Mouse (Mus musculus) myocyte (in vitro differentiated cells): ENCODE data around the gene Gm20388.

ENCODE experiments used
- CEBPB ChIP-seq: IDR thresholded peaks from 2 replicates; pipeline ENCODE4 v1.6.1; 2011; ENCODE audit warnings: mild to moderate bottlenecking, moderate library complexity; ENCODE audit not compliant: poor library complexity, insufficient read depth, severe bottlenecking
- POLR2A ChIP-seq: IDR thresholded peaks from one replicate; pipeline ENCODE4 v1.6.1; 2011; ENCODE audit warnings: low read depth, mild to moderate bottlenecking, control low read depth, moderate library complexity; ENCODE audit not compliant: insufficient read length
- POLR2AphosphoS2 ChIP-seq: IDR thresholded peaks from one replicate; pipeline ENCODE4 v1.6.1; 2011; ENCODE audit warnings: low read depth, control low read depth; ENCODE audit not compliant: insufficient read length
- TCF12 ChIP-seq: IDR thresholded peaks from one replicate; pipeline ENCODE4 v1.6.1; 2011; ENCODE audit warnings: mild to moderate bottlenecking, control low read depth; ENCODE audit not compliant: poor library complexity, insufficient read depth, severe bottlenecking
- USF1 ChIP-seq: IDR thresholded peaks from one replicate; pipeline ENCODE4 v1.6.1; 2011; ENCODE audit warnings: low read depth, mild to moderate bottlenecking, control low read depth, moderate library complexity

GRCm38 (mm10) chr8:123114644-123115043 lies 3204.0 kb downstream of the Gm20388 start:
- TF ChIP-seq CEBPB (no peak), USF1 (no peak), POLR2A (no peak), TCF12 (no peak), POLR2AphosphoS2 (no peak)
